Comparison of ENCODE assay signal across 8 mouse cellular contexts in genomic region chr5:149353039-149353655, GRCm38 (mm10). TPM values are rescaled to one million over a fixed set of nuclear protein-coding genes. Genes with fewer than 3 reads are reported as not detected.
A peak's percentile ranks its signal among the peaks of the same experiment; 100 is the strongest.
DNase-seq lines count a peak whose midpoint lies in the region; ATAC-seq lines count a peak whose summit lies in the region.

No protein-coding gene starts in this region.

- ATAC-seq in forebrain, embryonic 13.5 days: peak; percentile 96
- peak; percentile 69 for ATAC-seq in lung, embryonic 15.5 days (ENCODE audit: borderline replicate concordance, extremely low read depth, low FRiP score, low TSS enrichment)
- peak; percentile 84 for ATAC-seq in stomach, embryonic 16.5 days (ENCODE audit: insufficient read depth, low FRiP score)

- peak overlapping the region; percentile 84 for H3K27ac ChIP-seq in forebrain, embryonic 13.5 days
- H3K27ac ChIP-seq in lung, embryonic 15.5 days: peak overlapping the region; percentile 70
- peak overlapping the region; percentile 82 for H3K27ac ChIP-seq in stomach, embryonic 16.5 days (ENCODE audit: low read length)

- peak; percentile 40 for DNase-seq in right cerebral cortex, postnatal 14 days
- no peak for DNase-seq in right cerebral cortex, adult 18-20 months
- DNase-seq in cerebellum, adult 11 months: peak; percentile 61
- peak; percentile 56 for DNase-seq in heart, postnatal 25 days (ENCODE audit: low spot score)
- no peak for DNase-seq in layer of hippocampus, adult 9-11 months

- H3K9me3 ChIP-seq in forebrain, embryonic 13.5 days (replicated peaks): no peaks in the 10 kb centered on the region
- H3K9me3 ChIP-seq in lung, embryonic 15.5 days: no peaks in the 10 kb centered on the region
- H3K9me3 ChIP-seq in stomach, embryonic 16.5 days (replicated peaks; ENCODE audit: control insufficient read depth, low read length): no peaks in the 10 kb centered on the region

- H3K27me3 ChIP-seq in forebrain, embryonic 13.5 days: no peaks in the 10 kb centered on the region
- no peaks in the 10 kb centered on the region for H3K27me3 ChIP-seq in lung, embryonic 15.5 days
- no peaks in the 10 kb centered on the region for H3K27me3 ChIP-seq in stomach, embryonic 16.5 days (ENCODE audit: control insufficient read depth, insufficient read depth, low read length)

- H3K4me3 ChIP-seq in forebrain, embryonic 13.5 days: no peak overlapping the region
- H3K4me3 ChIP-seq in lung, embryonic 15.5 days: no peak overlapping the region
- H3K4me3 ChIP-seq in stomach, embryonic 16.5 days (replicated peaks; ENCODE audit: low read length): no peak overlapping the region

- peaks cover 24% of the 10 kb centered on the region for H3K4me1 ChIP-seq in forebrain, embryonic 13.5 days
- H3K4me1 ChIP-seq in lung, embryonic 15.5 days: peaks cover 32% of the 10 kb centered on the region
- peaks cover 27% of the 10 kb centered on the region for H3K4me1 ChIP-seq in stomach, embryonic 16.5 days (ENCODE audit: control insufficient read depth, insufficient read depth, low read length)

- no peak overlapping the region for H3K9ac ChIP-seq in forebrain, embryonic 13.5 days
- H3K9ac ChIP-seq in lung, embryonic 15.5 days: no peak overlapping the region
- peak overlapping the region; percentile 12; the same call in 1 of the 2 replicates for H3K9ac ChIP-seq in stomach, embryonic 16.5 days (ENCODE audit: low read length)

- H3K4me2 ChIP-seq in forebrain, embryonic 13.5 days: no peak overlapping the region
- H3K4me2 ChIP-seq in lung, embryonic 15.5 days: peak overlapping the region; percentile 19
- peak overlapping the region; percentile 25 for H3K4me2 ChIP-seq in stomach, embryonic 16.5 days (ENCODE audit: low read depth, low read length)

- intact Hi-C loops in heart, postnatal 25 days (cut with DNase I): no loop called here

- no peaks in the 10 kb centered on the region for H3K36me3 ChIP-seq in forebrain, embryonic 13.5 days (ENCODE audit: poor library complexity, severe bottlenecking)
- no peaks in the 10 kb centered on the region for H3K36me3 ChIP-seq in lung, embryonic 15.5 days
- no peaks in the 10 kb centered on the region for H3K36me3 ChIP-seq in stomach, embryonic 16.5 days (ENCODE audit: control insufficient read depth, insufficient read depth, low read length)

- WGBS in forebrain, embryonic 13.5 days: 23% methylated on average over 14 of the region's 14 CpGs
- WGBS in lung, embryonic 15.5 days: 10% methylated on average over 14 of the region's 14 CpGs
- 17% methylated on average over 14 of the region's 14 CpGs for WGBS in stomach, embryonic 16.5 days

RNA-seq across cellular contexts. Expression of gene Medag, which starts 58.4 kb away (rescaled TPM):
- 1.1 and 1.2 TPM in 2 replicates for polyA plus RNA-seq in forebrain, embryonic 13.5 days (2015; fragmentation: Nextera tagmentation; extraction: Ambion mirVana)
- total RNA-seq in heart, postnatal 25 days (2021): 10 to 100 TPM; 16.2 to 16.7 TPM
- polyA plus RNA-seq in lung, embryonic 15.5 days (2015; fragmentation: Nextera tagmentation; extraction: Ambion mirVana): 0.92 and 1.5 TPM in 2 replicates
- 4.0 and 4.4 TPM in 2 replicates for polyA plus RNA-seq in stomach, embryonic 16.5 days (2015; fragmentation: Nextera tagmentation; extraction: Ambion mirVana)

Comparison
In these comparisons a context has a peak if more than half of its experiments do, and no peak if none do; other contexts are left out.
1. DNase-seq: peak in right cerebral cortex, postnatal 14 days (single experiment), cerebellum, adult 11 months (single experiment) and heart, postnatal 25 days (single experiment); none in right cerebral cortex, adult 18-20 months (single experiment) and layer of hippocampus, adult 9-11 months (single experiment).
2. Peak in every context shown above with its lines, with median percentiles within 50 percentile points of each other: ATAC-seq and H3K27ac ChIP-seq.